Mouse (Mus musculus): ENCODE measurements around the gene Dclk3. TPM values are rescaled to one million over a fixed set of nuclear protein-coding genes. Genes with fewer than 3 reads are reported as not detected.

Gene Dclk3
- polyA plus RNA-seq, 1 experiment = not detected

GRCm38 (mm10) chr9:111535445-111536064 lies 96.7 kb downstream of the Dclk3 start:
- 72% methylated on average over 8 of the region's 8 CpGs for whole genome bisulfite sequencing
- Histone ChIP-seq H3K4me3 (replicated peaks; ENCODE audit: control insufficient read depth, low read depth, low read length) (no peak overlapping the region), H3K27ac (ENCODE audit: control insufficient read depth, insufficient read depth, low read depth, low read length, poor library complexity) (no peak overlapping the region), H3K4me1 (ENCODE audit: control insufficient read depth, insufficient read depth, low read length) (no peaks in the 10 kb centered on the region)
- TF ChIP-seq CTCF (IDR thresholded peaks at IDR 0.05; ENCODE audit: control insufficient read depth, insufficient read depth, low read length) (no peak), POLR2A (IDR thresholded peaks at IDR 0.05; ENCODE audit: borderline replicate concordance, control insufficient read depth, low read depth, low read length) (no peak)

Other genes with a start within 250 kb of the Dclk3 start
- gene Mlh1, start 167.3 kb upstream of the Dclk3 start, polyA plus RNA-seq (2011; ENCODE audit: insufficient read depth, insufficient read length, low replicate concordance, missing spikeins) = 23.3 and 34.8 TPM in 2 replicates
- 3.6 and 5.4 TPM in 2 replicates for gene Epm2aip1, start 167.2 kb upstream of the Dclk3 start, polyA plus RNA-seq (2011; ENCODE audit: insufficient read depth, insufficient read length, low replicate concordance, missing spikeins)
- gene Trank1, start 127.3 kb upstream of the Dclk3 start, polyA plus RNA-seq (2011; ENCODE audit: insufficient read depth, insufficient read length, low replicate concordance, missing spikeins) = 0.23 and 0.75 TPM in 2 replicates